Mouse (Mus musculus) olfactory bulb, adult 2 months (tissue): ENCODE measurements at regions not wholly inside any gene's neighbourhood (a gene's known extent, or its start where the extent isn't known, plus 50 kb on each side); places are given as distances from the start of the nearest gene placed in this dataset.

Source experiments
- CTCF ChIP-seq: fragments of 200-500 bp; IDR thresholded peaks from 2 replicates; pipeline ENCODE4 v1.5.1; 2012; ENCODE audit warnings: low read depth, mild to moderate bottlenecking, low read length, moderate library complexity; ENCODE audit not compliant: insufficient read depth
- POLR2A ChIP-seq: fragments of 200-500 bp; IDR thresholded peaks from 2 replicates; pipeline ENCODE4 v1.6.1; 2012; ENCODE audit warnings: mild to moderate bottlenecking, low read depth, low read length, moderate library complexity; ENCODE audit not compliant: insufficient read depth

DNA sequence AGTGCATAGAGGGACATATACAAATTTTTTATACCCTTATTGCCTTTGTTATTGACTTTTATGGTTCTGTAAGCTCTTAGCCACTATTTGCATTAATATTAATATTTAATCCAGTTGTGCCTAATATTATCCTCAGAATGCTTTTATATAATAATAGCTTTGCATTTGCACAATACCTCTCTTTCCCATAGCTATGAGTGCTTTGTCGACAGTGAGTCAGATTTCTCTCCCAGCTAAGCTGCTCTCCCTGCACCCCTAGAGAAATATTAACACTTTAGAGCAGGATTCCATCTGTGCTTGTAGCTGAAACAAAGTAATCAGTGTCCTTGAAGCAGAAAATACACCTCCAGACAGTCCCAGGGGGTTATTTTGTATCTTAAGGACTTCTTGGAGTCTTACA, 288.6 kb upstream of the Arglu1 start:
- TF ChIP-seq POLR2A: no peak
- no peak for TF ChIP-seq CTCF
